Mouse (Mus musculus) G1E (cell line): ENCODE data around the gene Kcnh6.

ENCODE experiments used
- CTCF ChIP-seq: IDR thresholded peaks from 2 replicates; pipeline ENCODE4 v1.5.1; 2012; ENCODE audit warnings: low read depth, low read length, inconsistent platforms, mixed read lengths
- GATA1 ChIP-seq: IDR thresholded peaks from 2 replicates; pipeline ENCODE4 v1.6.1; 2012; ENCODE audit warnings: borderline replicate concordance, low read length, inconsistent platforms, mixed read lengths
- GATA2 ChIP-seq: IDR thresholded peaks from 2 replicates; pipeline ENCODE4 v1.6.1; 2012; ENCODE audit warnings: low read depth, low read length, inconsistent platforms, borderline replicate concordance
- POLR2AphosphoS5 ChIP-seq: IDR thresholded peaks from 2 replicates; pipeline ENCODE4 v1.6.1; 2012; ENCODE audit warnings: low read depth, low read length, inconsistent platforms; ENCODE audit not compliant: insufficient replicate concordance
- TAL1 ChIP-seq: conservative IDR thresholded peaks from 2 replicates; pipeline ENCODE4 v1.6.1; 2012; ENCODE audit warnings: low read depth, low read length, inconsistent platforms, mixed read lengths

DNA sequence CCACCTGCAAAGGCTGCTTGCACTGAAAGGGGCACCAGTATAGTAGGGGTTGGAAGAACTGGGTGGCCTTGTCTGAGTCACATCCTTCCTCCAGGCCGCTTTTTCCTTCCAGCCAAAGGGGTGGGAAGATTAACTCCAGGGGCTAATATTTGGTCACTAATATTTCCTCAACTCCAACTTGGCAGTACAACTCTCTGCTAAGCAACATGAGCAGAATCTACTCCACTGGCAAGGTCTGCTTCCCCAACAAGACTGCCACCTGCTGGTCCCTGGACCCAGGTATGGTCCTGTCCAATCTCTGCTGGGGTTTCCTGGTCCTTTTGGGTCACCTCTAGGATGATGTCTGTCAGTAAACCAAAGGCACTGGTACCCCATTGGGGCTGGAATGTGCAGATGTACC lies 38.4 kb upstream of the Kcnh6 start:
- TF ChIP-seq GATA1, result no peak
- TF ChIP-seq CTCF, result no peak
- TF ChIP-seq TAL1, result no peak
- TF ChIP-seq POLR2AphosphoS5, result no peak
- no peak for TF ChIP-seq GATA2
